Mouse (Mus musculus) C2C12 (cell line): ENCODE measurements around the gene Phf14. TPM values are rescaled to one million over a fixed set of nuclear protein-coding genes. Genes with fewer than 3 reads are reported as not detected.

Experiments used
- H3K27me3 ChIP-seq: one replicate; pipeline ENCODE4 v1.6.1; 2011; ENCODE audit not compliant: control insufficient read depth, insufficient read depth, insufficient read length
- H3K36me3 ChIP-seq: one replicate; pipeline ENCODE4 v1.6.1; 2011; ENCODE audit not compliant: control insufficient read depth, insufficient read depth
- H3K4me3 ChIP-seq: one replicate; pipeline ENCODE4 v1.5.1; 2011; ENCODE audit warnings: mild to moderate bottlenecking, control low read depth; ENCODE audit not compliant: poor library complexity, insufficient read depth, severe bottlenecking
- H3K79me2 ChIP-seq: one replicate; pipeline ENCODE4 v1.6.1; 2011; ENCODE audit not compliant: control insufficient read depth, insufficient read depth
- H3K79me3 ChIP-seq: one replicate; pipeline ENCODE4 v1.6.1; 2011; ENCODE audit warnings: low read depth, control low read depth
- H3ac ChIP-seq: one replicate; pipeline ENCODE3; 2011; ENCODE audit warnings: low read depth; ENCODE audit not compliant: control insufficient read depth, insufficient read length
- CEBPB ChIP-seq: IDR thresholded peaks from one replicate; pipeline ENCODE4 v1.6.1; 2011; ENCODE audit warnings: low read depth, mild to moderate bottlenecking, control low read depth, moderate library complexity
- CTCF ChIP-seq: IDR thresholded peaks from one replicate; pipeline ENCODE4 v1.5.1; 2011; ENCODE audit not compliant: control insufficient read depth, insufficient read depth, insufficient read length
- FOSL1 ChIP-seq: IDR thresholded peaks from one replicate; pipeline ENCODE4 v1.8.0; 2011; ENCODE audit warnings: mild to moderate bottlenecking, low read length; ENCODE audit not compliant: poor library complexity, insufficient read depth, severe bottlenecking
- MAX ChIP-seq: IDR thresholded peaks from one replicate; pipeline ENCODE4 v1.6.1; 2011; ENCODE audit warnings: mild to moderate bottlenecking, control low read depth
- MYOD1 ChIP-seq: IDR thresholded peaks from one replicate; pipeline ENCODE4 v1.6.1; 2011; ENCODE audit warnings: low read depth; ENCODE audit not compliant: control insufficient read depth, insufficient read length
- MYOG ChIP-seq: IDR thresholded peaks from one replicate; pipeline ENCODE4 v1.6.1; 2011; ENCODE audit not compliant: control insufficient read depth, insufficient read length; ENCODE audit errors: extremely low read depth
- USF1 ChIP-seq: IDR thresholded peaks from one replicate; pipeline ENCODE4 v1.6.1; 2011; ENCODE audit warnings: low read depth, mild to moderate bottlenecking, control low read depth, moderate library complexity
- polyA plus RNA-seq: library from polyadenylated mRNA; unstranded; fragments of >200 nt; fragmentation: generic; extraction: Trizol; gene quantifications from one replicate; pipeline ENCODE4 v1.2.1, GENCODE M21; 2012; ENCODE audit warnings: missing spikeins

Phf14 gene
- polyA plus RNA-seq, 1 experiment = 10.4 TPM

- Histone ChIP-seq H3K27me3 (no peaks in the 10 kb centered on the region), H3ac (no peak overlapping the region), H3K79me2 (no peaks in the 10 kb centered on the region), H3K79me3 (no peaks in the 10 kb centered on the region), H3K4me3 (no peak overlapping the region), H3K36me3 (peaks cover 4% of the 10 kb centered on the region)
- TF ChIP-seq CEBPB = no peak
- no peak for TF ChIP-seq CTCF
Observed at GRCm38 (mm10) chr6:12054149-12054548, 146.5 kb downstream of the Phf14 start.

DNA sequence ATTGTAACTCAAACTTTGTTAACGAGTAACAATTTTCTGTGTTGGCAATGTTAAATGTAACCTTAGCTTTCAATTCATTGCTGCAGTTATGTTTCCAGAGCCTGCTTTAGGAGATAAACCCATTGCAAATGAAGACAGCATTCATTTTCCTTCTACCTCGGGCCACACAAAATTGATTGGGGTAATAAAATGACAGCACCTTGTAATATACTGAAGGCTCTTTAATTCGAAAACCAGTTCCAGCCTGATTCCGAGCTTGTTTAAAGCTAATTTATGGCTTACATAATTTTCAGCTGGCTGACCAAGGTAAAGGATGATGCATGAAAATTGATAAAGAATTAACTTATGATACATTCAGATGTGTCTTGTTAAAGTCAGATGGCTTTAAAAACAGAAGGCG lies 151.1 kb downstream of the Phf14 start:
- Histone ChIP-seq H3K4me3 (no peak overlapping the region), H3K36me3 (peaks cover 4% of the 10 kb centered on the region)
- TF ChIP-seq USF1 = no peak
- TF ChIP-seq CTCF = no peak
- TF ChIP-seq CEBPB = no peak
- TF ChIP-seq MYOG = no peak
- no peak for TF ChIP-seq MYOD1
- TF ChIP-seq MAX = no peak
- no peak for TF ChIP-seq FOSL1

DNA sequence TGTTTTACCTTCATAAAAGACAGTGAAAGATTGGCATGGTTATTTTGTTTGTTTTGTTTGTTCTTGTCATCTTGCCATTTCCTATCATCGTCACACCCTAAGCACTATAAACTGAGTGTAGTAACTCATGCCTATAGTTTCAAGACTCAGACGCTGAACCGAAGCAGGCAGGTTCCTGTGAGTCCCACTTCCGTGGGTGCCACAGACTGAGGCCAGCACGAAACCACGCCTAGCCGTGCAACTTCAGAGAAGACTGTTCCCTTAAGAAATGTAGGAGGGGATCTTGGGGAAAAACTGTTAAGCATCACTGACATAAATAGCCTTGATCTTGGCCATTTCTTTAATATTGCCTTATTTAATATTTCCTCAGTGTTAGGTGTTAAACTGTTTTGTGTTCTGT lies 152.4 kb downstream of the Phf14 start:
- Histone ChIP-seq H3K36me3 (peaks cover under 1% of the 10 kb centered on the region), H3K4me3 (no peak overlapping the region), H3K27me3 (no peaks in the 10 kb centered on the region), H3ac (no peak overlapping the region), H3K79me2 (no peaks in the 10 kb centered on the region), H3K79me3 (no peaks in the 10 kb centered on the region)
- no peak for TF ChIP-seq MYOD1
- no peak for TF ChIP-seq CTCF
- no peak for TF ChIP-seq USF1
- TF ChIP-seq MYOG = no peak

More for the DNA sequence above, 151.1 kb downstream of the Phf14 start:
- no peaks in the 10 kb centered on the region for H3K79me2 ChIP-seq
- no peaks in the 10 kb centered on the region for H3K27me3 ChIP-seq
- no peak overlapping the region for H3ac ChIP-seq
- H3K79me3 ChIP-seq = no peaks in the 10 kb centered on the region

DNA sequence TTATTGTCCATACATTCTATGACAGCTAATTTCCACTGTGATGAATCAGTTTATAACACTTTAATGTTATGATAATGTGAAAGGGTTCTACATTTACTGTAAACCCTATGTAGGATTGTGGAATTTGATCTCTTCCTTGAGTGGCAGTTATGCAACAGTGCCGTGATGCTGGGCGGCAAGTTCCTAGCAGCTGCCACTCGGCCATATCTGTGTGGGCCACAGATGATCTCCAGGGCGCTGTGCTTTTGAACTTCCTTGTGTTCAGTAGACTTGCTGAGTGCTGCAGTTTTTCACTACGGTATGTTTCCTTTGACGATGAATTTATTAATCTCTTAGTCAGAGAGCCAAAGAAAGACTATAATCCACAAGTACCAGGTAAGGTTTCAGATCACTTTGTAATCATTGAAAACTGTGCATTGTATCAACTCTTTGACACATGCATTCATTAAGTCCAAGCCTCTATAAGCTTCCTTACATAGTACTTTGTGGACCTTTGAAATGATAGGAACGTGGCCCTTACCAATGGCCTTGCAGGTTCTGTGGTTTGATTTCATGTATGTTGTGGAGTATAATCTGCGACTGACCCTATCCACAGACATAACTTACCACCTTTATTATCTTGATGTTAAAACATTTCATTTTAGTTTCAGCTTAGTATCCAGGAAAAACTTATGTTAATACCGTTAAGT lies 153.0 kb downstream of the Phf14 start:
- Histone ChIP-seq H3ac (no peak overlapping the region), H3K4me3 (no peak overlapping the region), H3K79me2 (no peaks in the 10 kb centered on the region), H3K27me3 (no peaks in the 10 kb centered on the region), H3K79me3 (no peaks in the 10 kb centered on the region), H3K36me3 (no peaks in the 10 kb centered on the region)
- TF ChIP-seq MAX (no peak), USF1 (no peak), FOSL1 (no peak), MYOG (no peak), MYOD1 (no peak)

DNA sequence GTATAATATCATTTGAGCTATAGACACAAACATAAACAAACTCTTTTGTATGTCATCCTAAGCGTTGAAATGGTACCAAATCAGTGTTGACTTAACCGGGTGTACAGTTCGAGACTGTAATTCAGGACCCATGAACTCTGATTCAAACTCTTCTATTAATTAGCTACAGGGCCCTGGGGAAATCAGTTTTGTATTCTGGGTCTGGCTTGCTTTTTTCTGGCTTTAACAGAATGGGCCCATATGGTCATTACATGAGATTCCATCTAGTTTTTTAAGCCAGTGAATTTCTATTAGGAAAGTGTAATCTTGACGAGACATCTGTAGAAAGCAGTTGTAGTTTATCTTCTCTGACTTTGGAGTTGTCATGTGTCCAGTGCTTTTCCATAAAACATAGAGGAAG lies 160.3 kb downstream of the Phf14 start:
- Histone ChIP-seq H3K36me3 (no peaks in the 10 kb centered on the region), H3K79me3 (no peaks in the 10 kb centered on the region), H3ac (no peak overlapping the region), H3K79me2 (no peaks in the 10 kb centered on the region), H3K27me3 (no peaks in the 10 kb centered on the region), H3K4me3 (no peak overlapping the region)
- TF ChIP-seq CEBPB = no peak
- TF ChIP-seq USF1 = no peak
- no peak for TF ChIP-seq MYOD1
- TF ChIP-seq CTCF = no peak
- TF ChIP-seq FOSL1 = no peak
- TF ChIP-seq MYOG = no peak
- TF ChIP-seq MAX = no peak

DNA sequence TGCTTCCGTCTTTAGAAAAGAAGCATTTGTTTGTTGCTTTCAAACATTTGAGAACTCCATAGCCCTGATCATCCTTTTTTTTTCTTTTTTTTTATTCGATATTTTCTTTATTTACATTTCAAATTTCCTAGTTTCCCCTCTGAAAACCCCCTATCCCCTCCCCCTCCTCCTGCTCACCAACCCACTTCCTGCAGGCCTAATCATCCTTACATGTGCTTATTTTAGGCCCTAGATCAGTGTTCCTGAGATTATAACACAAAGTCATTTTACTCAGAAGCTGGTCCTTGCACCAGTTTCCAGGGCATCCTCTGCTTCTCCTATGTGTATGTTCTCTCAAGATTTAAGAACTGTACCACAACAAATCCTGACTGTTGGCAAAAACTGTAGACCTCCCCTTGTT lies 161.7 kb downstream of the Phf14 start:
- no peaks in the 10 kb centered on the region for H3K79me2 ChIP-seq
- H3K27me3 ChIP-seq = no peaks in the 10 kb centered on the region
- no peak overlapping the region for H3ac ChIP-seq
- no peaks in the 10 kb centered on the region for H3K79me3 ChIP-seq
- TF ChIP-seq MYOD1 = no peak
- no peak for TF ChIP-seq CTCF
- no peak for TF ChIP-seq MAX
- no peak for TF ChIP-seq USF1
- no peak for TF ChIP-seq CEBPB
- no peak for TF ChIP-seq MYOG
- TF ChIP-seq FOSL1 = no peak
- H3K36me3 ChIP-seq = no peaks in the 10 kb centered on the region
- H3K4me3 ChIP-seq = no peak overlapping the region
